Mouse (Mus musculus) stomach, postnatal 0 days (tissue): ENCODE measurements around the gene Kdf1. TPM values are rescaled to one million over a fixed set of nuclear protein-coding genes. Genes with fewer than 3 reads are reported as not detected.

ENCODE experiments used
- ATAC-seq: fragments of 200-750 bp; cut with Nextera tagmentation; 2 replicates; pipeline ENCODE4 v1.8.0; 2017; ENCODE audit not compliant: low FRiP score, low TSS enrichment
- DNase-seq: peaks from one replicate; pipeline ENCODE4 v3.0.0-alpha.2; 2016; ENCODE audit warnings: low spot score
- H3K27ac ChIP-seq: fragments of 300-500 bp; sonication (generic); replicated peaks from 2 replicates; pipeline ENCODE4 v1.5.1; 2014; ENCODE audit warnings: mild to moderate bottlenecking, control low read depth
- H3K27me3 ChIP-seq: fragments of 300-500 bp; sonication (generic); 2 replicates; pipeline ENCODE4 v1.6.1; 2014; ENCODE audit warnings: low read length; ENCODE audit not compliant: control insufficient read depth, insufficient read depth
- H3K36me3 ChIP-seq: fragments of 300-500 bp; sonication (generic); 2 replicates; pipeline ENCODE4 v1.6.1; 2014; ENCODE audit warnings: low read length, mixed read lengths; ENCODE audit not compliant: control insufficient read depth, insufficient read depth
- H3K4me1 ChIP-seq: fragments of 300-500 bp; sonication (generic); replicated peaks from 2 replicates; pipeline ENCODE4 v1.6.1; 2014; ENCODE audit warnings: antibody characterized with exemption; ENCODE audit not compliant: control insufficient read depth, insufficient read depth
- H3K4me2 ChIP-seq: fragments of 300-500 bp; sonication (generic); replicated peaks from 2 replicates; pipeline ENCODE4 v1.6.1; 2014; ENCODE audit warnings: low read depth, mild to moderate bottlenecking, control low read depth, moderate library complexity
- H3K4me3 ChIP-seq: fragments of 300-500 bp; sonication (generic); 2 replicates; pipeline ENCODE4 v1.5.1; 2014; ENCODE audit warnings: low read depth, low read length, control low read depth
- H3K9ac ChIP-seq: fragments of 300-500 bp; sonication (generic); 2 replicates; pipeline ENCODE4 v1.6.1; 2014; ENCODE audit warnings: mild to moderate bottlenecking, low read length, control low read depth, mixed read lengths
- H3K9me3 ChIP-seq: fragments of 300-500 bp; sonication (generic); 2 replicates; pipeline ENCODE4 v1.6.1; 2016; ENCODE audit warnings: low read length; ENCODE audit not compliant: control insufficient read depth
- CTCF ChIP-seq: IDR thresholded peaks from 2 replicates; pipeline ENCODE4 v1.5.1; 2016; ENCODE audit warnings: antibody characterized with exemption, low read depth, mild to moderate bottlenecking, moderate library complexity
- EP300 ChIP-seq: optimal IDR thresholded peaks from 2 replicates; pipeline ENCODE3; 2016; ENCODE audit warnings: antibody characterized with exemption
- WGBS: fragments of 180-500 bp; shearing (Covaris S2); extraction: QIAGEN DNeasy Blood & Tissue Kit; methylation state at CpG from one replicate; pipeline ENCODE4 v1.1.7; 2014; 5-methylcytosine and 5-hydroxymethylcytosine counted together
- polyA plus RNA-seq: library from polyadenylated mRNA; unstranded; fragments of >200 nt; fragmentation: Nextera tagmentation; extraction: Ambion mirVana; gene quantifications from 2 replicates; pipeline ENCODE4 v1.2.1, GENCODE M21; 2015

Kdf1 gene
- polyA plus RNA-seq, 1 experiment from 2014 or later: 29.2 TPM

DNA sequence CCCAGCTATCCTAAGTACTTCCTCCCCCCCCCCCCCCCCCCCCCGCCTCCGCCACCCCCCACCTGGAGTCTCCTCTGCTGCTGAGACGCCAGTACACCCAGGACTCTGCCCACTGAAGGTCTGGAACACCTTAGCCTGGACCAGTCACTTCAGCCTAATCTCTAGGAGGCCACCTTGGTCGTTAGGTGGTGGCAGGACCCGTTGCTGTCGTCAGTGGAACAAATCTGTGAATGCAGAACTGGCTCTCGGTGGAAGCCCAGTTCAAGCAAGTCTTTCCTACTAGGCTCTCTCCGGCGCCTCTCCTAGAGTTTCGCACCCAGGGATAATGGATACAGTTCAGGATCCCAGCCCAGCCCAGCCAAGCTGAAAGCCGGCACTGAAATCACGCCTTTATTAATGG, 24.9 kb upstream of the Kdf1 start:
- Histone ChIP-seq H3K4me2 (peak overlapping the region; percentile 56), H3K27ac (peak overlapping the region; percentile 81), H3K4me1 (peaks cover 3% of the 10 kb centered on the region; the same call in 1 of the 2 replicates), H3K4me3 (peak overlapping the region; percentile 27; the same call in 1 of the 2 replicates), H3K9me3 (no peaks in the 10 kb centered on the region), H3K9ac (0 out of 2 replicates have a peak overlapping the region, but pooled peaks have one; percentile 54), H3K27me3 (no peaks in the 10 kb centered on the region), H3K36me3 (no peaks in the 10 kb centered on the region)
- TF ChIP-seq EP300 (no peak), CTCF (no peak)
- ATAC-seq: 0 out of 2 replicates have a peak, but pooled peaks have one; percentile 24
- DNase-seq: peak; percentile 51
- WGBS: 14% methylated on average over 9 of the region's 12 CpGs

DNA sequence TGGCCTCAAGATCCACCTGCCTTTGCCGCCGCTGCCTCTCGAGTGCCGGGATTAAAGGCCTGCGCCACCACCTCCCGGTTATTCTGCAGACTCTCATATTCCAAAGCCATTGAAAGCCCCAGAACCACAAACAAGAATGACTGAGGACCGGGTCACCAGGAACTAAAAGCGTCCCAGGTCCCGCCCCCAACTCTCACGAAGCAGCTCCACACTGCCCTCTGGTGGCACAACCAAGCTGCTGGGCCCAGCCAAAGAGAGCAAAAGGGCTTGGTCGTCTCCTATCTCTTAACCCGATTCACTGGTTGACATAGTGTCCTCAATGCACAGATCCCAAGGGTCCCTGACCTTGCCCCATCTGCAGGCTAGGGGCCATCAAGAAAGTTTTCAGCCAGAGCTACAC, 24.3 kb upstream of the Kdf1 start:
- peak overlapping the region; percentile 54 for H3K9ac ChIP-seq

DNA sequence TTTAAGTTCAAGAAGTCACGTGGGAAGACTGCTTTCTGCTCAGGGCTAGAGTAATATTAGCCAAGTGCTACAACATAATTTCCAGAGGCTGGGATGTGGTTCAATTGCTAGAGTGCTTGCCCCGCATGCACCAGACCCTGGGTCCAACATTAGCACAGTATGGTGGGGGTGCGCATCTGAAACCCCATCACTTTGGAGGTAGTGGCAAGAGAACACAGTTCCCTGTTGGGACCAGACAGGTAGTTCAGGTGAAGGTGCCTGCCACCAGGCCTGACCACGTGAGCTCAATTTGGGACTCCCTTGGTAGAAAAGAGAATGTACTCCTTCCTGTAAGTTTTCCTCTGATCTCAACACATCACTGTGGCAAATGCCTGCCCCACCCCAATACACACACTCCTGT, 23.9 kb upstream of the Kdf1 start:
- peaks cover 1% of the 10 kb centered on the region; the same call in 1 of the 2 replicates for H3K27me3 ChIP-seq
- DNase-seq (no peak), ATAC-seq (no peak)
- no peaks in the 10 kb centered on the region for H3K36me3 ChIP-seq
- TF ChIP-seq CTCF: no peak
- no peak for TF ChIP-seq EP300
- H3K4me1 ChIP-seq: peaks cover 3% of the 10 kb centered on the region; the same call in 1 of the 2 replicates
- no peak overlapping the region for H3K4me2 ChIP-seq
- H3K9ac ChIP-seq: no peak overlapping the region
- H3K27ac ChIP-seq: no peak overlapping the region
- 61% methylated on average over 4 of the region's 4 CpGs for WGBS
- no peaks in the 10 kb centered on the region for H3K9me3 ChIP-seq
- H3K4me3 ChIP-seq: no peak overlapping the region

More for the DNA sequence above, 24.3 kb upstream of the Kdf1 start:
- H3K27ac ChIP-seq: peak overlapping the region; percentile 81
- no peaks in the 10 kb centered on the region for H3K27me3 ChIP-seq
- no peaks in the 10 kb centered on the region for H3K9me3 ChIP-seq
- no peaks in the 10 kb centered on the region for H3K36me3 ChIP-seq
- peak overlapping the region; percentile 27; the same call in 1 of the 2 replicates for H3K4me3 ChIP-seq
- H3K4me2 ChIP-seq: peak overlapping the region; percentile 56
- WGBS: under 1% methylated on average over 12 of the region's 12 CpGs
- H3K4me1 ChIP-seq: peaks cover 3% of the 10 kb centered on the region; the same call in 1 of the 2 replicates
- peak; percentile 54; the same call in 1 of the 2 replicates for ATAC-seq
- peak; percentile 93 for DNase-seq
- TF ChIP-seq EP300 (no peak), CTCF (peak; percentile 96)

DNA sequence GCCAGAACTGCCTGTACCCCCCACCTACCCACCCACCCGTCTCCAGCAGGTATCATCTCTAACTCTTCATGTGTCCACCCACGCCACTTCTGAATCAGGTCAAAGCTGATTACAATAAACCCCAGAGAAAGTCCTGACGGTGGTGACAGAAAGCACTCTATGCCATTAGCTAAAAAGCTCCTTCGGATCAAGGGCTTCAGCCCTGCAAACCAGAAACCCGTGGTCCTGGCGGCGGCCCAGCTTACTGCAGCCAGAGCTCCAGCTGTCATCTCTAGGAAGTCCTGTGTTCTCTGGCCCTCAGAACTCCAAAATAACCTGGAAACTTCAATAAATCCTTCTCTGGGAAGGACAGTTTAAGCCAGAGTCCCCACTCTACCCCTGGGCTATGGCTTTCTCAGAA, 23.1 kb upstream of the Kdf1 start:
- H3K27me3 ChIP-seq: peaks cover 8% of the 10 kb centered on the region
- no peaks in the 10 kb centered on the region for H3K9me3 ChIP-seq
- WGBS: 29% methylated on average over 7 of the region's 7 CpGs
- H3K4me1 ChIP-seq: peaks cover 3% of the 10 kb centered on the region; the same call in 1 of the 2 replicates
- ATAC-seq (no peak), DNase-seq (no peak)
- no peak overlapping the region for H3K27ac ChIP-seq
- H3K4me2 ChIP-seq: no peak overlapping the region
- no peak overlapping the region for H3K9ac ChIP-seq
- TF ChIP-seq CTCF (peak; percentile 28), EP300 (no peak)
- no peaks in the 10 kb centered on the region for H3K36me3 ChIP-seq
- no peak overlapping the region for H3K4me3 ChIP-seq

DNA sequence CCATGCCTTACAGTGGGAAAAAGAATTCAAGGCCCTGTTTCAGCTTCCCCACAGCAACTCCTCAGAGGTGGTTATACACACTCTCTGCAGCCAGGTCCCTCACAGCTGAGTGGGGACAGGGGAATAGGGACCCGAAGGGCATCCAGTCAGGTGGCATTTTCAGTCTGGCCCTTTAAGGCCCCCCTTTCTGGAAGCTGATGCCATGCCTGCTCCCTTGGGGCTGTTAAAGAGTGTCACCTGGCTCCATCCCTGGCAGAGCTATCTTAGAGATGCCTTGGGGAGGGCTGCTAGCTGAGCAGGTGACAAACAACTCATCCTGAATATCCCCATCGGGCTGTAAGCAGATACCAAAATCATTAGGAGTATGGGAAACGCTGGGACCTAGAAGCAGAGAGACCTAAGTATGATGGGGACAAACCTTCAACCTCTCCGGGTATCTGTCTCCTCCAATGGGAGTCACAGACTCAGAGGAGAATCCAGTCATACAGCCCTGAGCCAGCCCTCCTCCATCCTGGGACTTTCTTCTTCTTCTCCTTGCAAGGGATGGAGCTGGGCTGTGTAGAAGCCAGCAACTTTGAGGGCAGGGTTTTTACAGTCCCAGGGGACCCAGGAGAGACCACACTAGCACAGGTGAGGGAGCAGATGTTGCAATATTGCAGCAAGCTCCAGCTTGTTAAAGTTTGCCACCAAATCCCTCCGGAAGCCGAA, 21.9 kb upstream of the Kdf1 start:
- peaks cover 8% of the 10 kb centered on the region for H3K27me3 ChIP-seq
- H3K4me3 ChIP-seq: peak overlapping the region; percentile 58; the same call in 1 of the 2 replicates

More for the DNA sequence above, 21.9 kb upstream of the Kdf1 start:
- DNase-seq (no peak), ATAC-seq (no peak)
- TF ChIP-seq EP300 (no peak), CTCF (no peak)
- Histone ChIP-seq H3K4me1 (peaks cover 3% of the 10 kb centered on the region; the same call in 1 of the 2 replicates), H3K9ac (no peak overlapping the region), H3K4me2 (peak overlapping the region; percentile 97), H3K36me3 (no peaks in the 10 kb centered on the region), H3K27ac (no peak overlapping the region), H3K9me3 (no peaks in the 10 kb centered on the region)
- WGBS: 27% methylated on average over 6 of the region's 6 CpGs
